Mouse (Mus musculus) neural tube, embryonic 13.5 days (tissue): ENCODE results near the gene Gm7075. TPM values are rescaled to one million over a fixed set of nuclear protein-coding genes. Genes with fewer than 3 reads are reported as not detected.
"Not testable (repeated sequence)": the region's sequence is repeated elsewhere in the genome, so short reads cannot be mapped to it uniquely, and the experiment has no call there.

Experiments
- ATAC-seq: fragments of 200-750 bp; cut with Nextera tagmentation; 2 replicates; pipeline ENCODE4 v1.8.0; 2017; ENCODE audit warnings: low read depth, mild to moderate bottlenecking, moderate TSS enrichment, moderate library complexity
- H3K27ac ChIP-seq: fragments of 300-500 bp; sonication (generic); replicated peaks from 2 replicates; pipeline ENCODE4 v1.5.1; 2015; ENCODE audit warnings: moderate library complexity, mild to moderate bottlenecking, inconsistent platforms
- H3K27me3 ChIP-seq: fragments of 300-500 bp; sonication (generic); 2 replicates; pipeline ENCODE4 v1.6.1; 2015; ENCODE audit warnings: mild to moderate bottlenecking, inconsistent platforms
- H3K36me3 ChIP-seq: fragments of 300-500 bp; sonication (generic); 2 replicates; pipeline ENCODE4 v1.6.1; 2015; ENCODE audit warnings: mild to moderate bottlenecking, inconsistent platforms
- H3K4me1 ChIP-seq: fragments of 300-500 bp; sonication (generic); replicated peaks from 2 replicates; pipeline ENCODE4 v1.6.1; 2015; ENCODE audit warnings: inconsistent platforms
- H3K4me2 ChIP-seq: fragments of 300-500 bp; sonication (generic); 2 replicates; pipeline ENCODE4 v1.6.1; 2015; ENCODE audit warnings: inconsistent platforms, mild to moderate bottlenecking, moderate library complexity
- H3K4me3 ChIP-seq: fragments of 300-500 bp; sonication (generic); 2 replicates; pipeline ENCODE4 v1.5.1; 2015; ENCODE audit warnings: mild to moderate bottlenecking, inconsistent platforms
- H3K9ac ChIP-seq: fragments of 300-500 bp; sonication (generic); 2 replicates; pipeline ENCODE4 v1.6.1; 2015; ENCODE audit warnings: moderate library complexity, mild to moderate bottlenecking, inconsistent platforms
- H3K9me3 ChIP-seq: fragments of 300-500 bp; sonication (generic); 2 replicates; pipeline ENCODE4 v1.6.1; 2016; ENCODE audit warnings: inconsistent platforms
- WGBS: fragments of 180-500 bp; shearing (Covaris S2); methylation state at CpG from one replicate; pipeline ENCODE4 v1.1.7; 2015; 5-methylcytosine and 5-hydroxymethylcytosine counted together
- polyA plus RNA-seq: library from polyadenylated mRNA; unstranded; fragments of >200 nt; fragmentation: Nextera tagmentation; extraction: Ambion mirVana; gene quantifications from 2 replicates; pipeline ENCODE4 v1.2.1, GENCODE M21; 2015

Gm7075 gene
- polyA plus RNA-seq = not detected in 2 replicates

- Histone ChIP-seq H3K4me2 (no peak within 1 kb of the TSS), H3K27me3 (no peaks in the 10 kb centered on the region), H3K27ac (no peak within 1 kb of the TSS), H3K36me3 (no peaks in the 10 kb centered on the region), H3K4me3 (no peak within 1 kb of the TSS), H3K4me1 (no peaks in the 10 kb centered on the region), H3K9ac (no peak within 1 kb of the TSS), H3K9me3 (no peaks in the 10 kb centered on the region)
- no peak for ATAC-seq
- 88% methylated on average over 18 of the region's 18 CpGs for WGBS
These were observed at the start of gene Gm7075 for GRCm38 (mm10) chr10:63421739-63422735. Gene Gm7075 (minus strand): TSS chr10:63421789.

- Histone ChIP-seq H3K4me1 (peaks cover 26% of the 10 kb centered on the region), H3K4me3 (no peak overlapping the region), H3K9me3 (no peaks in the 10 kb centered on the region), H3K27me3 (no peaks in the 10 kb centered on the region), H3K36me3 (no peaks in the 10 kb centered on the region), H3K27ac (peak overlapping the region; percentile 54; the same call in 1 of the 2 replicates), H3K9ac (no peak overlapping the region), H3K4me2 (no peak overlapping the region)
- ATAC-seq = peak; percentile 83
- 27% methylated on average over 5 of the region's 5 CpGs for WGBS
These were observed 39.3 kb upstream of the Gm7075 start for GRCm38 (mm10) chr10:63460935-63461334.

GRCm38 (mm10) chr10:63457292-63458128, 35.9 kb upstream of the Gm7075 start:
- no peaks in the 10 kb centered on the region for H3K27me3 ChIP-seq
- peak overlapping the region; percentile 8; the same call in 1 of the 2 replicates for H3K4me3 ChIP-seq
- no peaks in the 10 kb centered on the region for H3K9me3 ChIP-seq
- WGBS = 69% methylated on average over 17 of the region's 17 CpGs
- peaks cover 38% of the 10 kb centered on the region for H3K4me1 ChIP-seq
- ATAC-seq = no peak
- peak overlapping the region; percentile 35 for H3K27ac ChIP-seq
- no peaks in the 10 kb centered on the region for H3K36me3 ChIP-seq
- H3K9ac ChIP-seq = no peak overlapping the region
- peak overlapping the region; percentile 15 for H3K4me2 ChIP-seq

GRCm38 (mm10) chr10:63455110-63455878, 33.7 kb upstream of the Gm7075 start:
- H3K4me1 ChIP-seq = peaks cover 37% of the 10 kb centered on the region
- H3K36me3 ChIP-seq = no peaks in the 10 kb centered on the region
- H3K9ac ChIP-seq = no peak overlapping the region
- no peaks in the 10 kb centered on the region for H3K9me3 ChIP-seq
- no peak overlapping the region for H3K4me3 ChIP-seq
- 0 out of 2 replicates have a peak overlapping the region, but pooled peaks have one; percentile 21 for H3K4me2 ChIP-seq
- ATAC-seq = peak; percentile 84
- WGBS = 23% methylated on average over 8 of the region's 8 CpGs
- no peaks in the 10 kb centered on the region for H3K27me3 ChIP-seq
- H3K27ac ChIP-seq = peak overlapping the region; percentile 61

- Histone ChIP-seq H3K9me3 (no peaks in the 10 kb centered on the region), H3K27ac (no peak overlapping the region), H3K36me3 (no peaks in the 10 kb centered on the region), H3K4me1 (peaks cover 29% of the 10 kb centered on the region), H3K9ac (no peak overlapping the region), H3K27me3 (no peaks in the 10 kb centered on the region), H3K4me3 (no peak overlapping the region), H3K4me2 (no peak overlapping the region)
- ATAC-seq = no peak
- WGBS = 94% methylated on average over 4 of the region's 4 CpGs
These were observed 32.3 kb upstream of the Gm7075 start for GRCm38 (mm10) chr10:63453926-63454325.

- not testable (repeated sequence) for ATAC-seq, H3K27ac ChIP-seq, H3K9ac ChIP-seq, H3K27me3 ChIP-seq, H3K4me2 ChIP-seq, H3K4me1 ChIP-seq, H3K36me3 ChIP-seq, H3K9me3 ChIP-seq, H3K4me3 ChIP-seq
- WGBS = 88% methylated on average over 13 of the region's 13 CpGs
These were observed 23.2 kb upstream of the Gm7075 start for GRCm38 (mm10) chr10:63444602-63445387.

- Histone ChIP-seq H3K27me3 (no peaks in the 10 kb centered on the region), H3K9me3 (no peaks in the 10 kb centered on the region), H3K4me3 (no peak overlapping the region), H3K4me1 (no peaks in the 10 kb centered on the region), H3K9ac (no peak overlapping the region), H3K4me2 (no peak overlapping the region), H3K27ac (no peak overlapping the region), H3K36me3 (no peaks in the 10 kb centered on the region)
- 78% methylated on average over 7 of the region's 7 CpGs for WGBS
- no peak for ATAC-seq
These were observed 18.2 kb upstream of the Gm7075 start for GRCm38 (mm10) chr10:63439694-63440228.

- Histone ChIP-seq H3K4me2 (no peak overlapping the region), H3K9me3 (no peaks in the 10 kb centered on the region), H3K27me3 (no peaks in the 10 kb centered on the region), H3K36me3 (no peaks in the 10 kb centered on the region), H3K9ac (no peak overlapping the region), H3K27ac (no peak overlapping the region), H3K4me3 (no peak overlapping the region), H3K4me1 (no peaks in the 10 kb centered on the region)
- no peak for ATAC-seq
These were observed 17.2 kb upstream of the Gm7075 start for GRCm38 (mm10) chr10:63438736-63439262.

- Histone ChIP-seq H3K27ac (no peak overlapping the region), H3K4me1 (peaks cover 7% of the 10 kb centered on the region), H3K27me3 (no peaks in the 10 kb centered on the region), H3K36me3 (no peaks in the 10 kb centered on the region), H3K4me2 (no peak overlapping the region), H3K9me3 (no peaks in the 10 kb centered on the region), H3K9ac (no peak overlapping the region), H3K4me3 (no peak overlapping the region)
- WGBS = 85% methylated on average over 2 of the region's 2 CpGs
- ATAC-seq = no peak
These were observed 11.3 kb upstream of the Gm7075 start for GRCm38 (mm10) chr10:63432887-63433286.

- no peak overlapping the region for H3K4me2 ChIP-seq
- no peak overlapping the region for H3K4me3 ChIP-seq
- 94% methylated on average over 8 of the region's 8 CpGs for WGBS
- no peaks in the 10 kb centered on the region for H3K9me3 ChIP-seq
- H3K27me3 ChIP-seq = no peaks in the 10 kb centered on the region
- H3K9ac ChIP-seq = no peak overlapping the region
- H3K27ac ChIP-seq = no peak overlapping the region
- ATAC-seq = no peak
- peaks cover 7% of the 10 kb centered on the region for H3K4me1 ChIP-seq
- H3K36me3 ChIP-seq = no peaks in the 10 kb centered on the region
These were observed 10.5 kb upstream of the Gm7075 start for GRCm38 (mm10) chr10:63432099-63432498.
